Mouse (Mus musculus) skeletal muscle tissue, adult 2 months (tissue): ENCODE results near the gene Phldb1.
"Not testable (repeated sequence)": the region's sequence is repeated elsewhere in the genome, so short reads cannot be mapped to it uniquely, and the experiment has no call there.

Experiments used
- DNase-seq: peaks from one replicate; pipeline ENCODE4 v3.0.0-alpha.2; 2012; ENCODE audit warnings: low read depth, low spot score

Phldb1 gene

DNA sequence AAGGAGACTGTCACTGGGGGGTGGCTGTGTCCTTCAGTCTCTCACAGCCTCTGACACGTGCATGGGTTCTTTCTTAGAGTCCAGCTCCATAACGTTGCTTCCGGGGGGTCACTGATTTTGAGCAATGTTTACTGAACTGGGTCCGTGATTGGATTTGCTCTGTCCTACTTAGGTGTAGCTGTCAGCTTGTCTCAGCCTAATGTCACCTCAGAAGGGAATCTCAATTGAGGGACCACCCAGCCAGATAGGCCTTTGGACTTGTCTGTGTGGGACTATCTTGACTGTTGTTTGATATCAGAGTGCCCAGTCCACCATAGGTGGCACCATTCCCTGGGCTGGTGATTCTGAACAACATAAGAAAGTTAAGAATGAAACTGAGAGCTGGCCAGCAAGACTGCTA is 81.1 kb downstream of the Phldb1 start:
- DNase-seq: no peak

GRCm38 (mm10) chr9:44652027-44652426 is 83.0 kb downstream of the Phldb1 start:
- peak; percentile 53 for DNase-seq

DNA sequence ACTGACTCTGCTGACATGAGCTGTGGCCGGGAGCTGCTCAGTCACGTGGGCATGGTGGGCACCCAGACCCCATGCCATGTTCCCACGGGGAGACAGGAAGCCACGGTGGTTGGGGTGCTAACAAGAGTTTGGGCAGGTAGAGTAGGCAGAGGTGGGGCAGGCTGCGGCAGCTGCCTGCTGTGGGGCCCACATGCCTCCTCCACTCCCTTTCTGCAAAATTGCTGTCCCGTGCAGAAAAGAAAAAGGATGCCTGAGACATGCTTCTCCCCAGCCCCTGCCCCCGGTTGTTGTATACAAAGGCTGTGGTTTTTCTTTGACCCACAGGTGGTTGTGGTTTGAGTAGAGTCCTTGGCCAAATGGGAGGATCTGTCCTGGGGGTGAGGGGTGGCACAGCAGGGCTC is 86.1 kb downstream of the Phldb1 start:
- no peak for DNase-seq

GRCm38 (mm10) chr9:44647656-44648055 is 87.3 kb downstream of the Phldb1 start:
- DNase-seq: no peak

DNA sequence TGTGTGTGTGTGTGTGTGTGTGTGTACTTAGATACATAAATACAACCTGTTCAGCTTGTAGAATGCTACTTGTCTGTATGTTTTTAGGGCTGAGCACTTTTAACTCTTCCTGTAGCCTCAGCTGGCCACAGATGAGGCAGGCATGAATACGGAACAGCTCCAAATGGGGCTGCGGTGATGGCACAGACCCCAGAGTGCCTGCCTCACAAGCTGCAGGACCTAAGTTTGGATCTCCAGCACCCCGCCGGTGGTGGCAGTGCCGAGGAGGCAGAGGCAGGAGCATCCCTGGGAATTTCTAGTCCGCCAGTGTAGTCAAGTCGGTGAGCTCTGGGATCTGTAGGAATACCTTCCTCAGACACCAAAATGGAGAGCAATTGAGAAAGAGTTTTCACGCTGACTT is 88.0 kb downstream of the Phldb1 start:
- no peak for DNase-seq

DNA sequence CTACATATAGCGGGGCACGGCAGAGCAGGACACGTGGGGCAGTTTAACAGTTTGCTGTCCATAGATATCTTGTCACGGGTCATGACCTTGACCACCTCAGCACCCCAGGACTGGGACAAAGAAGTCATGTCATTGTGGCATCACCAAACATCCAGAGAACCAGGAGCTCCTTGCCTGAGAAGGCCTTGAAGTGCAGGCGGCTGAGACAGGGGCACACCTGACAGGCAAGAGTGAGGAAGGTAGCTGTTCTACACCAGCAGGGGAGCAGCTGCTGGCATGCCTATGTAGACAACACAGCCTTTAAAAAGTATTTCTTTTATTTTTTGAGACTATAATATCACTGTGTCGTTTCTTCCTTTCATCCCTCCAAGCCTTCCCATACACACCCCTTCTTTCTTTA is 88.6 kb downstream of the Phldb1 start:
- DNase-seq: no peak

DNA sequence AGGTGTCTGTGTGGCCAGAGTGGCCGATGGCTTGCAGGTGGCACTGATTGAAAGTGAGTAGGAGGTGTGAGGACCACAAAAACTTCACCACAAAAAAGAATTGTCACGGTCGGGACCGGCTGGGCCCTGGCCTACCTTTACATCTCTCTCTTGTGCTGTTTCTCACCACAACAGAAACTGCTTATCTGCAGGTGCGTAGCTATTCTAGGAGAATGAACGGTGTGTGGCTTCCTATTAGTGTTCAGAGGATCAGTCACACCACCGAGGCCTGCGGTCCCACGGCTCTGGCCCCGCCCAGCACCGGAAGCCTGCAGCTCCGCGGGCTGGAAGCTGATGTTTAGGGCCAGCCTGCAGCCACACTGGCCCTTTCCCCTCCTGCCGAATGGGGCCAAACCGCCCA is 89.1 kb downstream of the Phldb1 start:
- no peak for DNase-seq

- peak; percentile 46 for DNase-seq
These were observed 89.5 kb downstream of the Phldb1 start for GRCm38 (mm10) chr9:44645481-44645880.

DNA sequence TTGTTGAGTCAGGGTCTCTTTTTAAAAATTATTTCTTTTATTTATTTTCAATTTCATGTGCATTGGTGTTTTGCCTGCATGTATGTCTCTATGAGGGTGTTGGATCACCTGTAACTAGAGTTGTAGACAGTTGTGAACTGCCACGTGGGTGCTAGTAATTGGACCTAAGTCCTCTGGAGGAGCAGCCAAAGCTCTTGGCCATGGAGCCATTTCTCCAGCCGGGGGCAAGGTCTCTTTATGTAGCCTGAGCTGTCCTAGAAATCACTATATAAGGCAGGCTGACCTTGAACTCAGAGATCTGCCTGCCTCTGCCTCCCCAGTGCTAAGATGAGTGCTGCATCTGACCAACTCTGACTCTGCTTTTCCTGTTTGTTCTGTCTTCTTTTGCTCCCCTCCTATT is 90.8 kb downstream of the Phldb1 start:
- no peak for DNase-seq

- no peak for DNase-seq
These were observed 91.9 kb downstream of the Phldb1 start for GRCm38 (mm10) chr9:44643103-44643502.

GRCm38 (mm10) chr9:44641616-44642015 is 93.4 kb downstream of the Phldb1 start:
- no peak for DNase-seq

- no peak for DNase-seq
These were observed 94.2 kb downstream of the Phldb1 start for GRCm38 (mm10) chr9:44640646-44641357.

DNA sequence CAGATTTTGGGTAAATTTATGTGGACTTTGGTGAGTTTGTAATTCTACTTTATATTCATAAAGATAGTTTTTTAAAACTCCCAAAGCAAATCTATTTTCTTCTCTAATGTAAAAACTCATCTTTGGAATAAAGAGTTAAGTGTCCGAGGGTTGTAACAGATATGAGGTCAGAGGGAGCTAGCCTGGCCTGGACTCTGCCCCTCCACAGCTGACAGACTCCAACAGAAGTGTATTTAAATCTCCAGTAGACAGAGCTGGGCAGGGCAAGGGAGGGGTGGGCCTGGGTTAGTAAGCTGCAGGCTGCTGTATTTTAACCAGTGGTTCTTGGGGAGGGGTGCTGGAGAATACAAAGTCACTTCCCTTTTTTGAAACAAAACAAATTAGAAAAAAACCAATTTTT is 95.0 kb downstream of the Phldb1 start:
- DNase-seq: not testable (repeated sequence)

DNA sequence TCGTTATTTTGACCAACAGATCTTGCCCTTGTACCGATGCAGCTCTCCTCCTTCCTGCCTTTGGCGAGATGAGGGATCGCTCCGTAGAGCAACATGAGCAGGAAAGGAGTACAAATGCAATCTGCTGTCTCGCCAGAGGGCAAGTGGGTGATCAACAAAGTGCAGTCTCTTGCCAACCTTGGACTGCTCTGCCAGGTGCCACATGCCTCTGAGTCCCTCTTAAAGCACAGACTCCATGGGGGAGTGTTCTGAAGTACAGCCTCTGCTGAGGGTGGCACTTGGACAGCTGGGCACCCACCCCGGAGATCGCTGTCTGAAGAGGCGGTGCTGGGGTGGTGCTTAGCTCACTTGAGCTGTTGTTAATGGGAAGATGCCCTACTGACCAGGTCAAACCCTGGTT is 96.3 kb downstream of the Phldb1 start:
- not testable (repeated sequence) for DNase-seq

GRCm38 (mm10) chr9:44637551-44638169 is 97.3 kb downstream of the Phldb1 start:
- peak; percentile 66 for DNase-seq
